Mouse (Mus musculus) activated CD4-positive, CD25-positive, alpha-beta regulatory T cell (primary cell): ENCODE measurements around the gene Fbxo11. TPM values are rescaled to one million over a fixed set of nuclear protein-coding genes. Genes with fewer than 3 reads are reported as not detected.

Experiments
- polyA plus RNA-seq, 2 experiments: library from polyadenylated mRNA; unstranded; fragments of 100-300 nt; shearing (Covaris generic); gene quantifications; one replicate each; pipeline ENCODE4 v1.2.1; 2017

Fbxo11 gene
- polyA plus RNA-seq, result 10 to 100 TPM; 10.9 to 11.9 TPM

GRCm38 (mm10) chr17:88065031-88065800, at the start of gene Fbxo11:
Gene Fbxo11 (minus strand): TSS chr17:88065291.

GRCm38 (mm10) chr17:87974629-87975228, 90.4 kb downstream of the Fbxo11 start, which contains the start of gene Msh6:
Gene Msh6 (plus strand): TSS chr17:87975062.

Other genes with a start within 250 kb of the Fbxo11 start
- not detected for gene Rpl36-ps4, start 144.3 kb downstream of the Fbxo11 start, polyA plus RNA-seq
- gene Msh6, start 90.2 kb downstream of the Fbxo11 start, polyA plus RNA-seq, result 10 to 100 TPM; 45.7 to 51.9 TPM